Mouse (Mus musculus) layer of hippocampus, adult 18-20 months (tissue): Measurements from ENCODE around the gene Zbtb49. TPM values are rescaled to one million over a fixed set of nuclear protein-coding genes. Genes with fewer than 3 reads are reported as not detected.

ENCODE experiments used
- DNase-seq, 2 experiments: peaks; one replicate each; pipeline ENCODE4 v3.0.0; 2022; ENCODE audit warnings: low spot score in 2 of 2
- long read RNA-seq: library from polyadenylated mRNA; stranded (forward); transcript quantifications from one replicate; pipeline ENCODE4 v2.0.0, GENCODE M21; 2021
- total RNA-seq, 2 experiments: library from RNA; stranded (reverse); gene quantifications; 2 replicates each; pipeline ENCODE4 v1.2.3; 2021

Zbtb49 gene
- 10 to 100 TPM; 18.5 to 20.1 TPM for total RNA-seq
- long read RNA-seq, transcript Zbtb49-201 (8 exons, 2,978 nt): major isoform, 7 of 15 reads
- long read RNA-seq, partial matches to known transcripts: 1 of 15 reads
- long read RNA-seq, other reads (novel, unspliced or antisense): 5 of 15 reads

- DNase-seq: peak; percentile 91 to 95
These were observed at the start of gene Zbtb49, which contains the start of gene Lyar for GRCm38 (mm10) chr5:38220328-38220912. Zbtb49 (minus strand) TSS chr5:38220457. Lyar (plus strand) TSS chr5:38220470.

GRCm38 (mm10) chr5:38260107-38260682, 39.9 kb upstream of the Zbtb49 start, which contains the start of gene Tmem128:
Tmem128 (plus strand) TSS chr5:38260185.
- peak; percentile 45 to 79 for DNase-seq

- DNase-seq: peak in 1 of 2 experiments; percentile 18
These were observed 39.3 kb upstream of the Zbtb49 start for GRCm38 (mm10) chr5:38259455-38260106.

- DNase-seq: no peak
These were observed 38.5 kb upstream of the Zbtb49 start for GRCm38 (mm10) chr5:38258773-38259146.

GRCm38 (mm10) chr5:38258034-38258772, 37.9 kb upstream of the Zbtb49 start:
- peak in 1 of 2 experiments; percentile 27 for DNase-seq

GRCm38 (mm10) chr5:38256551-38256950, 36.3 kb upstream of the Zbtb49 start:
- DNase-seq: no peak

- DNase-seq: no peak
These were observed 35.4 kb upstream of the Zbtb49 start for GRCm38 (mm10) chr5:38255644-38256043.

- DNase-seq: no peak
These were observed 34.9 kb upstream of the Zbtb49 start for GRCm38 (mm10) chr5:38255195-38255594.

- no peak for DNase-seq
These were observed 21.7 kb upstream of the Zbtb49 start for GRCm38 (mm10) chr5:38241966-38242365.

- no peak for DNase-seq
These were observed 21.2 kb upstream of the Zbtb49 start for GRCm38 (mm10) chr5:38241473-38241834.

- DNase-seq: no peak
These were observed 20.6 kb upstream of the Zbtb49 start for GRCm38 (mm10) chr5:38240727-38241472.

GRCm38 (mm10) chr5:38236627-38237026, 16.4 kb upstream of the Zbtb49 start:
- DNase-seq: no peak

- peak in 1 of 2 experiments; percentile 59 for DNase-seq
These were observed 15.2 kb upstream of the Zbtb49 start for GRCm38 (mm10) chr5:38235422-38235821.

GRCm38 (mm10) chr5:38219771-38220307, 418 bp downstream of the Zbtb49 start:
- no peak for DNase-seq

GRCm38 (mm10) chr5:38213009-38213408, 7.2 kb downstream of the Zbtb49 start:
- DNase-seq: peak; percentile 60 to 76

GRCm38 (mm10) chr5:38211691-38212090, 8.6 kb downstream of the Zbtb49 start:
- no peak for DNase-seq

- DNase-seq: no peak
These were observed 11.3 kb downstream of the Zbtb49 start for GRCm38 (mm10) chr5:38208985-38209384.

- DNase-seq: no peak
These were observed 14.9 kb downstream of the Zbtb49 start for GRCm38 (mm10) chr5:38205303-38205726.

GRCm38 (mm10) chr5:38199686-38200085, 20.6 kb downstream of the Zbtb49 start:
- no peak for DNase-seq

- peak; percentile 80 to 93 for DNase-seq
These were observed 22.8 kb downstream of the Zbtb49 start for GRCm38 (mm10) chr5:38197482-38197823.
